Mouse (Mus musculus) retina, postnatal 7 days (tissue): ENCODE measurements around the gene Anp32b.
A peak's percentile ranks its signal among the peaks of the same experiment; 100 is the strongest.

Experiments
- DNase-seq: peaks from one replicate; pipeline ENCODE4 v3.0.0-alpha.2; 2012; ENCODE audit warnings: low read depth, low spot score

The Anp32b gene

DNA sequence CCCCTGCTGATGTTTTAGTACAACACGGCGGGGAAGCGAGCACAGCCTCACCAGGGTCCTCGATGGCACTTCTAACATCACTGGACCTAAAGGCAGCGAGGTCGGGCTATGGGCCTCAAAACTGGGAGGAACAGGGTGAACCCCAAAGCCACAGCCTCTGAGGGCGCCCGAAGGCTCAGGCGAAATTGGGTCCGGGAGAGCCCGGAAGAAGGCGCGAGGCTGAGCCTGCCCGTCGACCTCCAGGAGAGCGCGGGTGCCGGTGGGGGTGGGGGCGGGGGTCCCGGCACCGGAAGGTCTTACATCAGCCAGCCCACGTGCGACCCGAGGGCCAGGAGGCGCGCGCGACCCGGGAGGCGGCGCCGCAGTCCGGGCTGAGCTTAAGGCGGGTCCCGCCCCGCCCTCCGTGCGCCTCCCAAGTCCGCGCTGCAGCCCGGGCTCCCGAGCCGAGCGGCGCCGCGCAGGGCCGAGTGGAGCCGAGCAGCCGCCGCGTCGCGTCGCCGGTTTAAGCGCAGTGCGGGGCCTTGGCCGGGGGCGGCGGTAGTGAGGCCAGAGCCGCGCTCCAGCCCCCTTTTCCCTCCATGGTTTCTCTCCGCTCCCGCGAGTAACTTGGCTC, at the start of gene Anp32b:
Gene Anp32b, plus strand, starts transcription at position 384 of the 613 bp plus-strand sequence.
- peak; percentile 85 for DNase-seq

- DNase-seq = no peak
Measured at GRCm38 (mm10) chr4:46404042-46404795, 46.5 kb upstream of the Anp32b start.

- no peak for DNase-seq
Measured at GRCm38 (mm10) chr4:46406966-46407703, 43.6 kb upstream of the Anp32b start.

DNA sequence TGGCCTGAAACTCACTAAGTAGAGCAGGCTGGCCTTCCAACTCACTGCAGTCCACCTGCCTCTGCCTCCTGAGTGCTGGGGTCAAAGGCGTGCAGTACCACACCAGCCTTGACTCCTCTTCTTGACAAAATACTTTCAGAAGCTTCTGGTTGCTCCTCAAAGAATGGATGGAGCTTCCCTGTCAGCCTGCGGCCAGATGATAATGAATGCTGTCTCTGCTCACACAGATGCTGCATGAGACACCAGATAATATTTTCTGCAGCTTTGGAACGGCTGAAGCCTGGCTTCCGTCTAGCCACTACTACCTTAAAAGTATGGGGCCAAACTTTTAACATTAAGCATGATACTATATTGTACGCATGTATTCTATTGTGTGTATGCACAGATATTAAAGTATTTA, 40.0 kb upstream of the Anp32b start:
- no peak for DNase-seq

DNA sequence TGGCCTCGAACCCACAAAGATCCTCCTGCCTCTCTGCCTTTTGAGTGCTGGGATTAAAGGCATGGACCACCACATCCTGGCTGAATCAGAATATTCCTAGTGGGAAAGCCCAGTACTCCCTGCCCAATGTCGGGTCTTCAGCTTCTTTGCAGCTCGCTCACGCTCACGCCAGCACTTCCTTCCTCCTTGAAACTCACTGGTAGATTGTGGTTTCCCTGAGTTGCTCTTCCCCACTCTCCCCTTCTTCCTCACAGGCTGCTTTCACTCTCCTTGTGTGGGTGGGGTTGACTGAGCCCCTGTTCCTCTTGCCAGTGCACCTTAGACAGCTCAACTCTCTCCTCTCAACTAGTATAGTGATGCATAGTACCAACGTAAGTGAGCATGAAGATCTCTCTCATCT, 39.2 kb upstream of the Anp32b start:
- DNase-seq = no peak

DNA sequence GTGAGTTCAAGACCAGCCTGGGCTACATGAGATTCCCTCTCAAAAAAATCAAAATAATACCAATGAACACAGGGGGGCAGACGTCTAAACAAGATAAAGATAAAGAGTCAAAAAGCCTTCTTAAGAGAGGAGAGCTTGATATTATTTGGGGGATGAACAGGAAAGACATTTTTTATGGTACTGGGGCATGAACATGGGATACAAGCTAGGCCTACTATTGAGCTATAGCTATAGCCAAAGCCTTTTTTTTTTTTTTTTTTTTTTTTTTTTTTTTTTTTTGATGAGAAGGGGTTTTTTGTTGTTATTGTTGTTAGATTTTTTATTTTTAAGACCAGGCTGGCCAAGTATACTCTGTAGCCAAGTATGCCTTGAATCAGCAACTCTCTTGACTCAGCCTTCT, 38.6 kb upstream of the Anp32b start:
- no peak for DNase-seq

DNA sequence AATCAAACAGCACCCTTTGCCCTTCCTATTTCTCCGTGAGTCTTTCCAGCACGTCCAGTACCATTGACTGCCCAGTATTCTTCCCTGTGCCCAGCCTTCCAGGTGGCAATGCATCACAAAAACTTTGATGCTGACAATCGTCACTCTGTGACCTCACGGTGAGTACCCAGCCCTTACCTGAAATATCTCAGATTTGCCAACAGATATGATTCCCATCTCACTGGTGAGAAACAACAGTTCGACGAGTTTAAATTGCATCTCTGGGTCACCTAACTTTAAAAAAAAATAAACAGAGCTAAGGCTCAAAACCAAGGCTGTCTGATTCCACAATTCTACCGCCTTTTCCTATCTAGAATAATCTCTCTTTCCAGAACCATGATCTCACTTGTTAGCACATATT, 37.3 kb upstream of the Anp32b start, which contains the start of gene Hemgn:
Gene Hemgn, minus strand, starts transcription at position 101 of the 400 bp plus-strand sequence.
- DNase-seq = no peak

DNA sequence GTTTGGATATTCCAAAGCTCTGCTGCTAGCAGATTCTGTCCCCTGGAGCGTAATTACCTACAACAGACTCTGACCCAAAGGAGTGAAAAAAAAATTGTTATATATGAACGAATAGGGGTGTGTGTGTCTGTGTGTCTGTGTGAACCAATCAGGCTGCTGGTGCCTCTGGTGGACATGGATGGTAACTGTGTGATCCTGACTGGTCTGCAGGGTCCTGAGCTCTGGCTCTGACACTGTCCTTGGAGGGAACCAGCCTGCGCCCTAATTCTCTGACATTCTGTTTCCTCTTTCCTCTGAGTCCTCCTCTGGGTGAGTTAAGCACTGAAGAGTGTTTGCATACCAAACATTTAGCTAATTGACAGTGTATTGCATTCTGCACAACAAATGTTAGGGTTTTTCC, 33.2 kb upstream of the Anp32b start:
- peak; percentile 6 for DNase-seq

- no peak for DNase-seq
Measured at GRCm38 (mm10) chr4:46418851-46419250, 31.9 kb upstream of the Anp32b start.

GRCm38 (mm10) chr4:46422625-46423024, 28.1 kb upstream of the Anp32b start:
- no peak for DNase-seq

DNA sequence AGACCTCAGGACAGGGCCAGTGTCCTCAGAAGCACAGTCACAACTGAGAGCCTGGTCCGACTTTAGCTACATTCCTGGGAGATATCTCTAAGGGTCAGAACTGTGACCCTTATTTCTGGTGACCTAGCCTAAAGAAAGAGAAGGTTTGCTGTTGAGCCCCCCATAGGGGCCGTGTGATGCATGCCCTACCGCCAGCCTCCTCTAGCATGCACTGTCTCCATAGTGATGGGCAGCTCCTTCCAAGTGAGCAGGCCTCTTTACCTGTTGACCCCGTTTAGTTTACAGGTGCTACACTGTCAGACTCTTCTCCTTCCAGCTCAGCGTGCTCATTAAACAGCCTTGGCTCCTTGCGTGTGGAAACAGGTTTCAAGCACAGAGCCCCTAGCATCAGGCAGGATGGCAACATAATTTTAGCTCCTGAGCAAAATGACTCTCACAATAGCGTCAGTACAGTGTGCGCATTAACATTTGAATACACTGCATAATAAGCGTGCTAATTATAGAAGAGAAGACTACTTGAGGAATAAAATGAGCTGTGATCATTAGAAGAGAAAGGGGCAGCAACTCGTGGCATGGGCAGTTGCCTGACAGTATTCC, 21.7 kb upstream of the Anp32b start:
- no peak for DNase-seq

- DNase-seq = no peak
Measured at GRCm38 (mm10) chr4:46432339-46433036, 18.2 kb upstream of the Anp32b start.

- DNase-seq = no peak
Measured at GRCm38 (mm10) chr4:46442501-46442900, 8.2 kb upstream of the Anp32b start.

DNA sequence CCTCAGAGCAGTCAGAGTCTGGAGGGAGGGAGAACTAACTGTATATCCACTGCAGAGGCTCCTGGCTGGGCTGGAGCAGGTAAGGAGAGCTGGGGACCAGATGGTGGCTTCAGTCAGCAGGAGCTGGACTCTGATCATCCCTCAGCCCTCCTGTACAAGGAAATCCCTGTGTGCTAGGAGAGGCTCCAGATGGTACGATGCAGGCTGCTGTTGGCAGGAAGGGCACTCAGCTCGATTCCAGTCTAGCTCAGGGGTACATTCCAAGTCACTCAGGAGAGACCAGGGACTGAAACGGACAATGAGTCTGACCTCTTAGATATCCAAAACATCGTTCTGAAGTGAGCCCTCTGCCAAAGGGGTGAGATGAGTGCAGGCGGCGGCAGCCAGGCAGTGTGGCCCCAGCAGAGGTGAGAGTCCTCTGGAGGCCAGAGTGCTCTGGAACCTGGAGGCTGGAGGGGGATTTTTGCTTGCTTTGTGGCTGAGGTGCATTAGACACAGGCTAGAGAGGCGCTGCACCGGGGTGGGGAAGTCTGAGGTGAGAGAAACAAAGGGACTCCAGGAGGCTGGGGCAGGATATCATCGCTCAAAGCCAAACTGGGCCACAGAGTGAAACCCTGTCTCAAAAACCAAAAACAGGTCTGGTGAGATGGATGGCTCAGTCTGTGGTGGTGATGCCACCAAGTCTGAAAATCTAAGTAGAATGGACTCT, 5.3 kb upstream of the Anp32b start:
- DNase-seq = no peak

GRCm38 (mm10) chr4:46447461-46447860, 3.2 kb upstream of the Anp32b start:
- no peak for DNase-seq

GRCm38 (mm10) chr4:46448886-46449285, 1.8 kb upstream of the Anp32b start:
- DNase-seq = no peak

DNA sequence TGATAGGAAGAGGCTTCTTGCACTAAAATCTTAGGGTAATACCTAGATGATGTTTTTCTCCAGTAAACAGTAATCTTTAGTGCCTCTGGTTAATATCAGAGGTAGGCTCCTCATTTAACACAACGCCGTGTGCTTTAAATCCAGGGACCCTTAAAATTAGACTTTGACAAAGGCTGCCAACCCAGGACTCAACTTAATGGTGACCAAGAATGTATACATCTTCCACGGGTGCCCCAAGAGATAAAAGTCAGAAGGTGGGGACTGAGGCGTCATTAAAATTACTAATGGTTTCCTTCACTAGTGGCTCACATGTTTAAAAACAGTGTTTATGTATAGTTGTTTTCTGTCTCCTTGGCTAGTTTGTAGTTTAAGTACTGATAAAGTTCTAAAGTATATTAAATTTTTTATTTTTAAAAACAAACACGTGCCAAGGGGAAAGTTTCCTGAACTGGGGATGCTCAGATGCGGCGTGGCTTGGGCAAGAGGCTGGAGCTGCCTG, 633 bp upstream of the Anp32b start:
- no peak for DNase-seq

DNA sequence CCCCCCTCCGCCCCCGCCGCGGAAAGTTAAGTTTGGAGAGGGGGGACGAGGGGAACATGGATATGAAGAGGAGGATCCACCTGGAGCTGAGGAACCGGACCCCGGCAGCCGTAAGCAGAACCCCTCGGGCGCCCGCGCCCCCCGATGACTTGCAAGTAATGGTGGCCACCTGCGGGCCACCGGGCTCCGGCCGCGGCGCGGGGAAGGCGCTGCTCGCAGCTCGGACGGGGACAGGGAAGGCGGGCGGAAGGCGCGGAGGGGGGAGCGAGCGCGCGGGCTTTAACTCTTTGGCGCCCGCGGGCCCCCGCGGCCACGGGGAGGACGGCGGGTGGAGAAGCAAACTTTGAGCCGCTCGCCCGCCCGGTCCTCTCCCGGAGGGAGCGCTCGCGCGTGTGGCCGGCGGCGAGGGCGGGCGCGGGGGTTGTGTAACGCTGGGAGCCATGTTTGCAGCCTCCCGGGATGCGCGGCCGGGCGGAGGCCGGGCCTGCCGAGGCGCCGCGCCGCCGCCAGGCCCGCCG, 597 bp downstream of the Anp32b start:
- peak; percentile 37 for DNase-seq

DNA sequence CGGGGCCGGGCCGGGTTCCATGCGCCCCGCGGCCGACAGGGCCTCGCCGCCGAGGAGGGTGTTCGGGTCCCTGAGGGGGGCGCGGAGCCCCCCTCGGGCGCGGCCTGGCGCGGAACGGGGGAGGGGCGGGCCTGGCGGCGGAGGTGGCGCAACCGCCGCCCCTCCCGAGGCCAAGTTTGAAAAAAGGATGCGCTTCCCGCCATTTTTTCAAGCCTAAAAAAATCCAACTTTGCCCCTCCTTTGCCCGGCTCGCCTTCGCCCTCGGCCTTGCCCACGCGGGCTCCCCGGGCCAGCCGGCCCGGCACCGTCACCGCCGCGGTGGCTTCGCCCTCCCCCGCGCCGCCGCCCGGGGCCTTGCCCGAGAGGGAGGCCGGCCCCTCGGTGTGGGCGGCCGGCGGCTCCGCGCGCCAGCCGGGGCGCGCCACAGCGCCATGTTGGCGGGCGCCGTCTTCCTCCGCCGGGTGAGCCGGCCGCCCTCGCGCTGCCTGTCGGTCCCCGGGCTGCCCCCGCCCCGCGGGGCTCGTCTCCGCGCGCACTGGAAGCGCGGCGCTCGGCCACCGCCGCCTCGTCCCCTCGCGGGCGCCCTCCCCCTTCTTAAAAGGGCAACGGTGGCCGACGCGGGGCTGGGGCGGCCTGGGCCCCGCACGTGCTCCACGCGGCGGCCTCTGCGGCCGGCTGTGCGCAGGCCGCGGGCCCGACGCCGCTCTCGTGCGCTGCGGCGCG, 1.2 kb downstream of the Anp32b start:
- DNase-seq = peak; percentile 82

DNA sequence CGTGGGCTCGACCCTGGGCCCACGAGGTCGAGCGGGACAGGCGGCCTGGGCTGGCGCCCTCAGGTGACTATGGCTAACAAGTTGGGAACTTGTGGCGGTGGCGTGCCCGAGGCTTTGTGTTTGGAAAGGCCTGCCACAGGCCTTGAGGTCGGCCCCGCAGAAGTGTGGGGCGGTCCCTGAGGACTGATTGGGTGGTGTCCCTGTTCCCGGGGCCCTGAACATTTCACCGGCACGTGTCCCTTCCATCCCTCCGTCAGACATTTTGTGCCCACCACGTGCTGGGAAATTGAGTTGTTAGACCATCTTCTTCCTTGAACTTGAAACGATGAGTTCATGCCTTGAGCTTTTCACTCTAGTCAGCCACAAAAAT, 1.8 kb downstream of the Anp32b start:
- peak; percentile 25 for DNase-seq
